Mouse (Mus musculus) spleen, postnatal 36 days (tissue): ENCODE measurements at regions not wholly inside any gene's neighbourhood (a gene's known extent, or its start where the extent isn't known, plus 50 kb on each side); places are given as distances from the start of the nearest gene placed in this dataset.
A peak's percentile ranks its signal among the peaks of the same experiment; 100 is the strongest.
"Not testable (repeated sequence)": the region's sequence is repeated elsewhere in the genome, so short reads cannot be mapped to it uniquely, and the experiment has no call there.

ENCODE experiments used
- DNase-seq, 2 experiments: peaks; one replicate each; pipeline ENCODE4 v3.0.0; 2022; ENCODE audit warnings: low spot score in 2 of 2, mixed read lengths in 1 of 2

GRCm38 (mm10) chr1:177382596-177383190 lies 59.5 kb upstream of the Zbtb18 start:
- DNase-seq, result peak; percentile 18 to 23

DNA sequence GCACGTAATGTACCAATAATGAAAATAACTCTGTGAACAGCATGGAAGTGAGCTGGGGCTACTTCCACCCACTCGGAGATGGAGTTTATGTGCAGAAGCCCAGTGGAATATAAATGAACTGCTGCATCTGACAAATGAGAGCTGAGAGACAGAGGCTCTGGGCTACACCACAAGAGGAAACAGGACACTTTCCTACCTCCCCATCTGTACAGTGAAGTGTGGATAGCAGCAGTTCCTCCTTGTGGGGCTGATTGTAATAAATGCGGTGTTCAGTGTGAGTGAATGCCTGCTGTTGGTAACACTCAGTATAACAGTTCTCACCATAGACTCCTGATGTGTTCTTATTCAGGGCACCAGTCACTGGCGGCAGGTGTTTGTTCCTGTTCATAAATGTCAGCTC lies 60.0 kb upstream of the Zbtb18 start:
- DNase-seq, result no peak

- no peak for DNase-seq
Observed at GRCm38 (mm10) chr1:177378112-177378511, 64.0 kb upstream of the Zbtb18 start.

- no peak for DNase-seq
Observed at GRCm38 (mm10) chr1:177373226-177373825, 68.8 kb upstream of the Zbtb18 start.

DNA sequence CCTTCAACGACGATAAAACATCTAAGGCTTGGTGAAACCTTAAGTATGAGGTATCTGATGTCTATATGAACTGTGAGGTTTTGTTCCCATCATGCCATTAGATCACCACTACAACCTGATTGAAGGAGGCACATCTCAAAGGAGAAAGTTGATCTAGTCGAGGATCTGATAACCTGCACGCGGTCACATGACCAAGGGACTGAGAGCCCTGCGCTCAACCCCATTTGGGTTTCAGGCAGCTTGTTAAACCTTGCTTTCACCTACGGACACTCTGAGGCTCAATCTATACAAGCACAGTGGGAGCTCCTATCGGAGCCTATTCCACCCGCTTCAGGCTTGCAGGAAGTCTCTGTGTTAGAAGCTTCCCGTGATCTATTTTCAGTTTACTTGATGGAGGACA lies 70.1 kb upstream of the Zbtb18 start:
- DNase-seq, result no peak

DNA sequence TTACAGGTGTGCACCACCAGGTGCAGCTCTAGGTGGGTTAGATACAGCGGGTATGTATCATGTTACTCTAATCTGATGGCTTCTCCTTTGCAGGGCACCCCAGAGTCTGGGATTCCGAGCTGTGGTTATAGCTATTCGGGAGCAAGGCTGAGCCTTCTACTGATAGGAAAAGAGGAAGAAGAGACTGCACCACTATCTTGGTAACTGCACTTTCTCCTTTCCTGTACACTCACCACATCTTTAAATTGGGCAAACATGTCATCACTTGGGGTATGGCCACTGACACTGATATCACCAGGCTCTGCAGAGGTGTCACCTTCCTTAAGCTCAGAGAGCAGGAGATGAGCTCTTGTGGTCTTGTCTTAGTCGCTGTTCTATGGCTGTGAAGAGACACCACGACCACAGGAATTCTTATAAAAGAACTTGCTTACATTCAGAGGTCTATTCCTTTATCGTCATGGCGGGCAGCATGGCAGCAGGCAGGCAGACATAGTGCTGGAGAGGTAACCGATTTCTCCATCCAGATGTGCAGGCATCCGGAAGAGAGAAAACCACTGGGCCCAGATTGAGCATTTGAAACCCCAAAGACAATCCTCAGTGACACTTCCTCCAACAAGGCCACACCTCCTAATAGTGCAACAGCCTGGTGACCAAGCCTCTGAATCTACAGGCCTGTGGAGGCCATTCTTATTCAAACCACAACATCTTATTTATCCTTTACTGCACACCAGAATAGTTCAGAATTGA lies 74.1 kb upstream of the Zbtb18 start:
- no peak for DNase-seq

GRCm38 (mm10) chr1:177366914-177367313 lies 75.2 kb upstream of the Zbtb18 start:
- DNase-seq, result no peak

- DNase-seq, result no peak
Observed at GRCm38 (mm10) chr1:177366475-177366874, 75.7 kb upstream of the Zbtb18 start.

- no peak for DNase-seq
Observed at GRCm38 (mm10) chr1:177364355-177364754, 77.8 kb upstream of the Zbtb18 start.

GRCm38 (mm10) chr1:177362398-177362797 lies 79.8 kb upstream of the Zbtb18 start:
- DNase-seq, result no peak

GRCm38 (mm10) chr1:177348400-177349092 lies 90.5 kb upstream of the Akt3 start:
- no peak for DNase-seq

GRCm38 (mm10) chr1:177347208-177347607 lies 89.2 kb upstream of the Akt3 start:
- no peak for DNase-seq

DNA sequence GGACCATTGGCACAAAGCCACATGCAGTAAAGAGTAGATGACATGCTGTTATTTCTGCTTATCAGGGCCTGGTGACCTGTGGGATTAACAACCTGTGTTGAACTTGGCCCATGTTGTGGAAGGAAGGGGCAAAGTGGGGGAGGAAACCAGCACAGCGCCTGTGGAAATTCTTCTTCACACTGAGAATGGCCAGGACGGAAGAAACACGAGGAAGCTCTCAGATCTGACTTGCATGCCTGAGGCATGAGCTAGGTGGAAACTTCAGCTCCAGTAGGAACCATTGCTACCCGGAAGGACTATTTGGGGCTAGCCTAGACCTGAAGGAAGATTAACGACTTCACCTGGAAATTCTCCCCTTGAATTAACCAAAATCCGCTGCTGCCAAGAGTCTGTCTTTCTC lies 88.5 kb upstream of the Akt3 start:
- DNase-seq, result no peak

DNA sequence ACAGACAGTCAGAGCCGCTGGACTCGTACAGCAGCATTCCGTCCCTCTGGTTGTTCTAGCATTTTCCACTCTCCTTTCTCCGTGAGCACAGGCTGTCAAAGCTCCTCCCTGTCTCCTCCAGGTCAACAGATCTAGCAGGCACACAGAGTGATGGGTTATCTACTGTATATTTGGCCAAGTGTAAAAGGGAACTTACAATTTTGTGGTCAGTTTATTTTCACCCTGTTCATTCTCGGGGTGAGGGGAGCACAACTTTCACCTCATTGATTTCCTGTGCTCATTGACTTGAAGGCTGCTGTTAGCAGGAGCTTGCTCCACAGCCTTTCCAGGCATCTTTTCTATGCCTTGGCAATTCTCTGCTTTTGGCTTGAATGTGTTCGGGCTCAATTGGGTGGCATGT lies 87.5 kb upstream of the Akt3 start:
- peak; percentile 35 to 36 for DNase-seq

- peak; percentile 32 to 45 for DNase-seq
Observed at GRCm38 (mm10) chr1:177343949-177344348, 85.9 kb upstream of the Akt3 start.

DNA sequence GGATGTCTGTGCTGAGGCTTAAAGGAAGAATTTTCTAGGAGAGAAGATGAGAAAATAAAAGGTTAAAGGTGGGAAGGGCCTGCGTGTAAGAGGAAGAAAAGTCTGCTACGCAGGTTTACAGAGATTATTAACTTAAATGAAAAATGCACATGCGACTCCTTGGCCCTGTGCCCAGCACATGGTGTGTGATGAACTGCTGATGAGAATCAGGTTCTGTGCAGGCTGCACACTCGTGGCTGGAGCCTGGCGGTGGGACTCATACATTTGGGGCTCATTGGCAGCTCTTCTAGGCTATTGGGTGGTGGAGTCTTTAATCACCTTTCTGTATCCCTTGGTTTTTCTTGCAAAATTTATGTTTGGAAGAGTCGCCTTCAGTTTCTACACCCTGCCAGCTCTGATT lies 85.1 kb upstream of the Akt3 start:
- DNase-seq, result no peak

DNA sequence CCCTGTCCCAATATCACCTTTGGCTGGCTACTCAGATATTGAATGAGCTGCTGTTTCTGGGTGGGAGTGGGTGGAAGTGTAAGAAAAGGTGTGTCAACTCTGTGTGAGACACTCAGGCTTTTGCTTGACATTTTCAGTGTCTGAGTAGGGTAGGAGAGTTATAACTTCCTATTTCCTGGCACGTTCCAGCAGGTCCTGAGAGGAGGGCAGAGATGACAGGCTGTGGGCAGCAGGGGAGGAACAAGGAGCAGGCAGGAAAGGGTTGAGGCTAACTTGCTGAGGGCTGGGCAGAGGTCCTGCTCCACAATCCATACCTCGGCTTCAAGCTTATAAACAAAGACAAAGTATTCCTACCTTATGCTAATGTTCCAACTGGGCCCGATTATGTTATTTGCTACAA lies 82.2 kb upstream of the Akt3 start:
- no peak for DNase-seq

GRCm38 (mm10) chr1:177339207-177339787 lies 81.3 kb upstream of the Akt3 start:
- DNase-seq, result not testable (repeated sequence)

DNA sequence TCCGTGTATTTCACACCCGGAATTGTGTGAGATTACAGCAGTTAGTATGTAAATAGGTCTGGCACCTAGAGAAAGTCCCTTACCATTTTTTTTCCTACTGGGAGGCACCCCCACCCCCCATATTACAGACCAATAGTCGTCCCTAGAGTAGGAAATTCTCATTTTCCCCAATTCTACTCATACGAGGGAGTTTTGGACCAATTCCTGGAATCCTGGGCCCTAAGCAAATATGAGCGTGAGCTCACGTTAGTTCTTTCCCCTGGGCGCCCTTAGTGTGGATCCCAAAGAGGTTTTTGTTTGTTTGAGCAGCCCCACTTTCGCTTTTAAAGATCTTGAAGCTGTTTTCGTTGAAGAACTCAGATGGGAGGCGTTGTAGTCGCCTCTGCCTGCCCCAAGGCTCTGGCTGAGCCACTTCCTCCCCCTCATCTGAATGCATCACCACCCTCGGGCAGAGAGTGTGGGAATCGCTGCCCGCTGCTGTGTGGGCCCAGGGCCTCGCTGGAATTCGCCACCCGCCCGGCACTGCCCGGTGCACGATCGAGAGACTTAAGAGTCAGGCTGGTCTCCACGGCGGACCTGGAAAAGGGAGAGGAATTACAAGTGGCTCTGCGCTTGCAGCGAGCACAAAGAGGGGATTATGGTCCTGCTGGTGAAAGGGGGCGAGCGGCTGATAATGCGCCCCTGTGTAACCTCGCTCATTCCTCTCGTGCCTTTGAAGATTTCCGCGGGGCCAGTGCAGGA lies 80.6 kb upstream of the Akt3 start:
- DNase-seq, result peak; percentile 51 to 61

DNA sequence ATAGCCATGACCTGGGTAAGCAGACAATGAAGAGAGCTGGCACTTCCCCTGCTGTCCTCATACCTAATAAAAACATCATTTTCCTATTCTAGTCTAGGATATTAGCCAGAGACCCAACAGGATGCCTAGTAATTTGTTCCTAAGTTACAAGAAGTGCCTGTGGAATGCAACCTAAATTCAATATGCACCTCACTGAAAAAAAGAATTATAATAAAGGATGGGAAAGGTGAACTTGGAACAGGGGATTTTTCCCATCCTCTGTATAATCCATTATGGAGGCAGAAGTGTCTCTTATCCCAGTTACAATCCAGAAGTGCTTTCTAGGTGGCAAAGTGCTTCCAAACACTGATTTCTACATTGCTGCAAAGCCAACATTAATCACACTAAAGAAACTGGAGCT lies 79.8 kb upstream of the Akt3 start:
- no peak for DNase-seq

DNA sequence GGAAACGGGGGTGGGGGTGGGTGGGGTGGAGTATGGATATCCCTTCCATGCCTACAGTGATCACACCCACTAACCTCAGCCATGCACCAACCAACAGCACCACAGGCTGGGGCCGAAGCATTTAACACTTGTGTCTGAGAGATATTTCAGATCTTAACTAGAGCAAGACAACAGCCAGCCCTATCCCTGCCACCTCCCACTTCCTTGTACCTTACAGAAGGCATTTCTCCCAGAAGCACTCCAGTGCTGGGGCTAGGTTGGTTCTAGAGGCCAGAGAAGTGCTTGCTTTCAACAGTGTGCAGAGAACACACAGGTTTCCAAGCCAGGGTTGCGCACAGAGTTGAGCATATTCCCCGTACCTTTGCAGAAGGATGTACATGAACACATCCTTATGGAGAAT lies 79.1 kb upstream of the Akt3 start:
- DNase-seq, result no peak

- DNase-seq, result no peak
Observed at GRCm38 (mm10) chr1:177336436-177336835, 78.4 kb upstream of the Akt3 start.
